Mouse (Mus musculus) bone marrow macrophage, adult 2 months (primary cell): ENCODE results near the gene Accsl. TPM values are rescaled to one million over a fixed set of nuclear protein-coding genes. Genes with fewer than 3 reads are reported as not detected.

ENCODE experiments used
- H3K27ac ChIP-seq: 2 replicates; pipeline ENCODE4 v1.5.1; 2012; ENCODE audit warnings: low read depth, low read length; ENCODE audit not compliant: insufficient read depth
- H3K4me1 ChIP-seq: 2 replicates; pipeline ENCODE4 v1.6.1; 2012; ENCODE audit warnings: low read length; ENCODE audit not compliant: control insufficient read depth, insufficient read depth
- H3K4me3 ChIP-seq: 2 replicates; pipeline ENCODE4 v1.5.1; 2012; ENCODE audit warnings: mild to moderate bottlenecking, low read length, moderate library complexity; ENCODE audit not compliant: insufficient read depth
- CTCF ChIP-seq: IDR thresholded peaks from 2 replicates; pipeline ENCODE4 v1.5.1; 2012; ENCODE audit warnings: low read depth, mild to moderate bottlenecking, low read length, moderate library complexity
- POLR2A ChIP-seq: IDR thresholded peaks from 2 replicates; pipeline ENCODE4 v1.6.1; 2012; ENCODE audit warnings: mild to moderate bottlenecking, low read depth, low read length, borderline replicate concordance
- polyA plus RNA-seq: library from polyadenylated mRNA; stranded (reverse); fragments of >200 nt; gene quantifications from 2 replicates; pipeline ENCODE4 v1.2.4, GENCODE M21; 2012; ENCODE audit not compliant: missing spikeins, insufficient read depth, insufficient read length

Gene Accsl
- polyA plus RNA-seq: not detected in 2 replicates

DNA sequence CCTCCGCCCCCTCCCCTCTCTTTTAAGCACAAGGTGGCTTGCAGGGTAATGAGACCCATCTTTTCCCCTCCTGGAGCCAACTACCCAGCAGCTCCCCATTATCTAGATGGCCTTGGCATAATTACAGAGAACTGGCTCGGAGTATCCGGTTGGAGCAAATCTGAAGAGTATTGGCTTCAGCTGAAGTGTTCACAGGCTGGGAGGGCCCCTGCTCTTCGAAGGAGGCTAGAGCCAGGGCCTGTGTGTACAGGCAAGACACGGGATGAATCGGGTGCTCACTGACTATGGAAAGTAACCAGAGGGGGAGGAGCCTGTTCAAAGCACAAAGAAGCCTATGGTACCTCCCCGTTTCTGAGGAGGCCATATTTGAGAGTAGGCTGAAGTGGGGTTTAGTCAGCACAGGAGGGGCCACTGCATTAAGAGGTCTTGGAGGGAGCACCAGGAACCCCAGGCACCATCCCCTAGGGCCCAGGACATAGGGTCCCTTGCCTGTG lies at the start of gene Accsl:
TSS of gene Accsl (minus strand) at position 51 of the 494 bp plus-strand sequence.
- no peak within 1 kb of the TSS for H3K27ac ChIP-seq
- no peak within 1 kb of the TSS for H3K4me3 ChIP-seq
- H3K4me1 ChIP-seq: 0 out of 2 replicates have a peak, but pooled peaks cover 1% of the 10 kb centered on the region
- TF ChIP-seq POLR2A (no peak), CTCF (no peak)

GRCm38 (mm10) chr2:93913552-93913951 lies 44.6 kb upstream of the Accsl start:
- TF ChIP-seq CTCF (no peak), POLR2A (no peak)
- Histone ChIP-seq H3K4me3 (no peak overlapping the region), H3K4me1 (peaks cover 7% of the 10 kb centered on the region), H3K27ac (no peak overlapping the region)

- TF ChIP-seq CTCF (no peak), POLR2A (no peak)
- H3K4me3 ChIP-seq: no peak overlapping the region
- no peak overlapping the region for H3K27ac ChIP-seq
- H3K4me1 ChIP-seq: peaks cover 7% of the 10 kb centered on the region
Measured at GRCm38 (mm10) chr2:93911942-93912341, 43.0 kb upstream of the Accsl start.

DNA sequence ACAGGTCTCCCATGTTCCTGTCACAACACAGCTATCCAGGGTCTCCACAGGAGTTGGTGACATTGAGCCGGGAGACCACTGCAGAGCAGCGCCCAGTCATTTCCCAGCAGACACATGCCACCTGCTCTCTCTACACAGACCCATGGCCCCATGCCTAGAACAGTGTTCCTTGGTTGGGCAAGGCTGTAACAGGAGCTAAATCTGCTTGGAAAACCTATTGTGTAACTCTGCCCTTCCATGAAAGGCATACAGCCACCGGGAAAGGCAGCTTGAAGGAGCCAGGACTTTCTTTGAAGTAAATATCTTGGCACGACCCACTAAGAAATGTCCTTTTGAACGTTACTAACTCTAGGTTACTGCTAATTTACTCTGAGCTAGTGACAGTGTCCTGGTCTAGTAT lies 40.8 kb upstream of the Accsl start:
- H3K4me3 ChIP-seq: no peak overlapping the region
- TF ChIP-seq CTCF (no peak), POLR2A (no peak)
- no peak overlapping the region for H3K27ac ChIP-seq
- peaks cover 7% of the 10 kb centered on the region for H3K4me1 ChIP-seq

GRCm38 (mm10) chr2:93907519-93908294 lies 38.8 kb upstream of the Accsl start:
- Histone ChIP-seq H3K4me1 (peaks cover 13% of the 10 kb centered on the region), H3K4me3 (no peak overlapping the region), H3K27ac (no peak overlapping the region)
- TF ChIP-seq POLR2A: no peak
- no peak for TF ChIP-seq CTCF

DNA sequence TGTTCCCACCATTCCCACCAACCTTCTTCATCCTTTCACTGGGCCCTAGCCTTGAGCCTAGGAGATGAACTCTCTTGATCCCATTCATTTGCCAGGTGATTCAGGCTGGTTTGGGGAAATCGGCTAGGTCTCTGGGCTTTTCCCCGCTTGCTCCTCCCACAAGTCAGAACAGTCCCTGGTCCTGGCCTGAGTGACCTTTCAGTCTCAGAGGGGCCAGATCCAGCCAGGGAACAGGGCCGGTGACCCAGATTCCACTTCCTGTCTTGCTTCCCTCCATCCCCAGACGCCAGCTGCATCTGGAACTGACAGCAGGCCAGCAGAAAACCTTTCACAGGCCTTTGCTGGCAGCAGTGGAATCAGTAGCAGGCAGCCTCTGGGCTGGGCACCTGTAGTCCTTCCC lies 37.4 kb upstream of the Accsl start:
- H3K27ac ChIP-seq: no peak overlapping the region
- peaks cover 13% of the 10 kb centered on the region for H3K4me1 ChIP-seq
- TF ChIP-seq CTCF: no peak
- no peak for TF ChIP-seq POLR2A
- no peak overlapping the region for H3K4me3 ChIP-seq

- no peak for TF ChIP-seq POLR2A
- no peak for TF ChIP-seq CTCF
- Histone ChIP-seq H3K27ac (no peak overlapping the region), H3K4me1 (peaks cover 10% of the 10 kb centered on the region; the same call in 1 of the 2 replicates), H3K4me3 (no peak overlapping the region)
Measured at GRCm38 (mm10) chr2:93903415-93903814, 34.5 kb upstream of the Accsl start.

GRCm38 (mm10) chr2:93902680-93903305 lies 33.8 kb upstream of the Accsl start:
- no peak overlapping the region for H3K4me3 ChIP-seq
- TF ChIP-seq CTCF (no peak), POLR2A (no peak)
- peaks cover 10% of the 10 kb centered on the region; the same call in 1 of the 2 replicates for H3K4me1 ChIP-seq
- no peak overlapping the region for H3K27ac ChIP-seq

- TF ChIP-seq POLR2A (no peak), CTCF (no peak)
- H3K27ac ChIP-seq: no peak overlapping the region
Measured at GRCm38 (mm10) chr2:93899397-93900380, 30.7 kb upstream of the Accsl start.

More at GRCm38 (mm10) chr2:93899397-93900380, 30.7 kb upstream of the Accsl start:
- Histone ChIP-seq H3K4me1 (peaks cover 10% of the 10 kb centered on the region; the same call in 1 of the 2 replicates), H3K4me3 (no peak overlapping the region)
